Mouse (Mus musculus): ENCODE measurements around the gene Jup.
A peak's percentile ranks its signal among the peaks of the same experiment; 100 is the strongest.

The Jup gene

GRCm38 (mm10) chr11:100319492-100320171, 77.9 kb downstream of the Jup start, which contains the start of gene Eif1:
Gene Eif1 (plus strand): TSS chr11:100319885.
- DNase-seq (ENCODE audit: low read depth, low spot score) = peak; percentile 100

All from ES-CJ7 (cell line).